Mouse (Mus musculus): ENCODE results near the gene Ctdsp1.

The Ctdsp1 gene

GRCm38 (mm10) chr1:74439166-74439876 is 48.0 kb downstream of the Ctdsp1 start:
- no peak for TF ChIP-seq GATA4 (IDR thresholded peaks at IDR 0.05; ENCODE audit: insufficient replicate concordance, low read length)

- TF ChIP-seq GATA4 (IDR thresholded peaks at IDR 0.05; ENCODE audit: insufficient replicate concordance, low read length) = no peak
Measured at GRCm38 (mm10) chr1:74444538-74444937, 53.2 kb downstream of the Ctdsp1 start.
